Mouse (Mus musculus) hindbrain, embryonic 11.5 days (tissue): ENCODE measurements around the gene Sipa1l1. TPM values are rescaled to one million over a fixed set of nuclear protein-coding genes. Genes with fewer than 3 reads are reported as not detected.

Experiments used
- ATAC-seq: fragments of 200-750 bp; cut with Nextera tagmentation; 2 replicates; pipeline ENCODE4 v1.8.0; 2017; ENCODE audit warnings: mild to moderate bottlenecking, moderate TSS enrichment, moderate library complexity; ENCODE audit not compliant: low FRiP score
- DNase-seq: peaks from one replicate; pipeline ENCODE4 v3.0.0-alpha.2; 2015; ENCODE audit warnings: low spot score
- H3K27ac ChIP-seq: fragments of 300-500 bp; sonication (generic); 2 replicates; pipeline ENCODE4 v1.5.1; 2014; ENCODE audit warnings: mild to moderate bottlenecking, low read depth, low read length
- H3K27me3 ChIP-seq: fragments of 300-500 bp; sonication (generic); 2 replicates; pipeline ENCODE4 v1.6.1; 2014; ENCODE audit warnings: mild to moderate bottlenecking, low read length, moderate library complexity, mixed read lengths; ENCODE audit not compliant: control insufficient read depth, insufficient read depth
- H3K36me3 ChIP-seq: fragments of 300-500 bp; sonication (generic); 2 replicates; pipeline ENCODE4 v1.6.1; 2014; ENCODE audit warnings: mild to moderate bottlenecking, low read length, moderate library complexity, mixed read lengths; ENCODE audit not compliant: control insufficient read depth, insufficient read depth
- H3K4me1 ChIP-seq: fragments of 300-500 bp; sonication (generic); replicated peaks from 2 replicates; pipeline ENCODE4 v1.6.1; 2014; ENCODE audit warnings: low read length, mixed read lengths; ENCODE audit not compliant: control insufficient read depth, insufficient read depth
- H3K4me2 ChIP-seq: fragments of 300-500 bp; sonication (generic); replicated peaks from 2 replicates; pipeline ENCODE4 v1.6.1; 2014; ENCODE audit warnings: mild to moderate bottlenecking, low read depth, low read length
- H3K4me3 ChIP-seq: fragments of 300-500 bp; sonication (generic); 2 replicates; pipeline ENCODE4 v1.5.1; 2014; ENCODE audit warnings: low read depth, low read length
- H3K9ac ChIP-seq: fragments of 300-500 bp; sonication (generic); 2 replicates; pipeline ENCODE4 v1.6.1; 2014; ENCODE audit warnings: low read depth, low read length
- H3K9me3 ChIP-seq: fragments of 300-500 bp; sonication (generic); 2 replicates; pipeline ENCODE4 v1.6.1; 2016; ENCODE audit warnings: low read length; ENCODE audit not compliant: control insufficient read depth
- WGBS: fragments of 180-500 bp; shearing (Covaris S2); extraction: QIAGEN DNeasy Blood & Tissue Kit; methylation state at CpG from one replicate; pipeline ENCODE4 v1.1.7; 2014; 5-methylcytosine and 5-hydroxymethylcytosine counted together
- polyA plus RNA-seq: library from polyadenylated mRNA; unstranded; fragments of >200 nt; fragmentation: Nextera tagmentation; extraction: Ambion mirVana; gene quantifications from 2 replicates; pipeline ENCODE4 v1.2.1, GENCODE M21; 2014

Gene Sipa1l1
- polyA plus RNA-seq, 1 experiment from 2014 or later, result 30.8 TPM

- Histone ChIP-seq H3K27ac (no peak overlapping the region), H3K4me3 (no peak overlapping the region), H3K4me2 (no peak overlapping the region), H3K36me3 (0 out of 2 replicates have a peak, but pooled peaks cover 6% of the 10 kb centered on the region), H3K9me3 (no peaks in the 10 kb centered on the region), H3K9ac (no peak overlapping the region), H3K27me3 (no peaks in the 10 kb centered on the region), H3K4me1 (no peaks in the 10 kb centered on the region)
- 95% methylated on average over 4 of the region's 4 CpGs for WGBS
- ATAC-seq (no peak), DNase-seq (no peak)
Measured at GRCm38 (mm10) chr12:82401440-82401839, 232.3 kb downstream of the Sipa1l1 start.

GRCm38 (mm10) chr12:82402635-82403034, 233.5 kb downstream of the Sipa1l1 start:
- ATAC-seq (no peak), DNase-seq (no peak)
- H3K4me2 ChIP-seq, result no peak overlapping the region
- no peaks in the 10 kb centered on the region for H3K4me1 ChIP-seq
- 0 out of 2 replicates have a peak, but pooled peaks cover 2% of the 10 kb centered on the region for H3K36me3 ChIP-seq
- H3K9me3 ChIP-seq, result no peaks in the 10 kb centered on the region
- no peak overlapping the region for H3K4me3 ChIP-seq
- WGBS, result 79% methylated on average over 9 of the region's 9 CpGs
- H3K27ac ChIP-seq, result no peak overlapping the region
- no peak overlapping the region for H3K9ac ChIP-seq
- H3K27me3 ChIP-seq, result no peaks in the 10 kb centered on the region

- DNase-seq (no peak), ATAC-seq (no peak)
- no peaks in the 10 kb centered on the region for H3K4me1 ChIP-seq
- H3K4me2 ChIP-seq, result no peak overlapping the region
- WGBS, result 83% methylated on average over 5 of the region's 5 CpGs
- no peak overlapping the region for H3K4me3 ChIP-seq
- H3K27me3 ChIP-seq, result no peaks in the 10 kb centered on the region
- no peak overlapping the region for H3K9ac ChIP-seq
- H3K27ac ChIP-seq, result no peak overlapping the region
- no peaks in the 10 kb centered on the region for H3K36me3 ChIP-seq
- no peaks in the 10 kb centered on the region for H3K9me3 ChIP-seq
Measured at GRCm38 (mm10) chr12:82407531-82408255, 238.6 kb downstream of the Sipa1l1 start.

GRCm38 (mm10) chr12:82408486-82408885, 239.4 kb downstream of the Sipa1l1 start:
- no peak for DNase-seq
- H3K9ac ChIP-seq, result no peak overlapping the region
- H3K27me3 ChIP-seq, result no peaks in the 10 kb centered on the region
- H3K4me3 ChIP-seq, result no peak overlapping the region
- WGBS, result 93% methylated on average over 6 of the region's 6 CpGs
- H3K4me1 ChIP-seq, result no peaks in the 10 kb centered on the region
- H3K36me3 ChIP-seq, result no peaks in the 10 kb centered on the region
- no peak for ATAC-seq
- H3K4me2 ChIP-seq, result no peak overlapping the region
- H3K27ac ChIP-seq, result no peak overlapping the region
- H3K9me3 ChIP-seq, result no peaks in the 10 kb centered on the region

- Histone ChIP-seq H3K4me1 (no peaks in the 10 kb centered on the region), H3K9ac (no peak overlapping the region), H3K27me3 (no peaks in the 10 kb centered on the region), H3K36me3 (no peaks in the 10 kb centered on the region), H3K9me3 (no peaks in the 10 kb centered on the region), H3K27ac (no peak overlapping the region), H3K4me3 (no peak overlapping the region), H3K4me2 (no peak overlapping the region)
- no peak for ATAC-seq
- 84% methylated on average over 7 of the region's 7 CpGs for WGBS
- no peak for DNase-seq
Measured at GRCm38 (mm10) chr12:82409686-82410472, 240.8 kb downstream of the Sipa1l1 start.

- DNase-seq, result no peak
- Histone ChIP-seq H3K4me2 (no peak overlapping the region), H3K9me3 (no peaks in the 10 kb centered on the region), H3K9ac (no peak overlapping the region), H3K36me3 (no peaks in the 10 kb centered on the region), H3K4me3 (no peak overlapping the region), H3K4me1 (no peaks in the 10 kb centered on the region), H3K27ac (no peak overlapping the region), H3K27me3 (no peaks in the 10 kb centered on the region)
- WGBS, result 60% methylated on average over 3 of the region's 3 CpGs
- ATAC-seq, result no peak
Measured at GRCm38 (mm10) chr12:82412291-82413032, 243.3 kb downstream of the Sipa1l1 start.

- DNase-seq (no peak), ATAC-seq (no peak)
- 80% methylated on average over 4 of the region's 4 CpGs for WGBS
Measured at GRCm38 (mm10) chr12:82415690-82416364, 246.7 kb downstream of the Sipa1l1 start.

GRCm38 (mm10) chr12:82419027-82419426, 249.9 kb downstream of the Sipa1l1 start:
- DNase-seq (no peak), ATAC-seq (no peak)
- WGBS, result 95% methylated on average over 8 of the region's 8 CpGs
- no peak overlapping the region for H3K27ac ChIP-seq
- H3K4me3 ChIP-seq, result no peak overlapping the region
- peaks cover 4% of the 10 kb centered on the region; the same call in 1 of the 2 replicates for H3K36me3 ChIP-seq
- H3K27me3 ChIP-seq, result no peaks in the 10 kb centered on the region
- H3K4me1 ChIP-seq, result no peaks in the 10 kb centered on the region
- H3K4me2 ChIP-seq, result no peak overlapping the region
- no peak overlapping the region for H3K9ac ChIP-seq
- no peaks in the 10 kb centered on the region for H3K9me3 ChIP-seq

More at GRCm38 (mm10) chr12:82415690-82416364, 246.7 kb downstream of the Sipa1l1 start:
- H3K9ac ChIP-seq, result no peak overlapping the region
- H3K27ac ChIP-seq, result no peak overlapping the region
- no peak overlapping the region for H3K4me3 ChIP-seq
- H3K36me3 ChIP-seq, result no peaks in the 10 kb centered on the region
- H3K4me2 ChIP-seq, result no peak overlapping the region
- no peaks in the 10 kb centered on the region for H3K27me3 ChIP-seq
- no peaks in the 10 kb centered on the region for H3K9me3 ChIP-seq
- H3K4me1 ChIP-seq, result no peaks in the 10 kb centered on the region
